Mouse (Mus musculus): ENCODE data around the gene Tceanc2. TPM values are rescaled to one million over a fixed set of nuclear protein-coding genes. Genes with fewer than 3 reads are reported as not detected.
A peak's percentile ranks its signal among the peaks of the same experiment; 100 is the strongest.

Gene Tceanc2
- polyA plus RNA-seq (2015; fragmentation: Nextera tagmentation; extraction: Ambion mirVana) = 16.4 and 30.4 TPM in 2 replicates

- Histone ChIP-seq H3K4me1 (peaks cover 10% of the 10 kb centered on the region; the same call in 1 of the 2 replicates), H3K27me3 (replicated peaks) (no peaks in the 10 kb centered on the region), H3K9ac (peak within 1 kb of the TSS; percentile 73), H3K4me2 (peak within 1 kb of the TSS; percentile 65), H3K4me3 (replicated peaks) (peak within 1 kb of the TSS; percentile 75), H3K36me3 (no peaks in the 10 kb centered on the region; the same call in 1 of the 2 replicates), H3K27ac (peak within 1 kb of the TSS; percentile 99), H3K9me3 (no peaks in the 10 kb centered on the region)
- 1% methylated on average over 47 of the region's 47 CpGs for WGBS
- no peak for ATAC-seq (ENCODE audit: insufficient read depth, low FRiP score, low read depth)
Measured at GRCm38 (mm10) chr4:107178830-107179490, at the start of gene Tceanc2. Tceanc2 (minus strand) TSS chr4:107179116.

GRCm38 (mm10) chr4:107226313-107226712 is 47.4 kb upstream of the Tceanc2 start:
- ATAC-seq (ENCODE audit: insufficient read depth, low FRiP score, low read depth) = no peak
- Histone ChIP-seq H3K9me3 (no peaks in the 10 kb centered on the region), H3K4me1 (peaks cover 4% of the 10 kb centered on the region; the same call in 1 of the 2 replicates), H3K4me3 (replicated peaks) (no peak overlapping the region), H3K4me2 (no peak overlapping the region), H3K36me3 (no peaks in the 10 kb centered on the region), H3K9ac (no peak overlapping the region), H3K27ac (no peak overlapping the region), H3K27me3 (replicated peaks) (no peaks in the 10 kb centered on the region)
- 79% methylated on average over 2 of the region's 2 CpGs for WGBS

GRCm38 (mm10) chr4:107223225-107224204 is 44.6 kb upstream of the Tceanc2 start:
- Histone ChIP-seq H3K36me3 (no peaks in the 10 kb centered on the region), H3K4me3 (replicated peaks) (no peak overlapping the region), H3K27me3 (replicated peaks) (no peaks in the 10 kb centered on the region), H3K4me2 (no peak overlapping the region), H3K9me3 (no peaks in the 10 kb centered on the region), H3K4me1 (peaks cover 4% of the 10 kb centered on the region; the same call in 1 of the 2 replicates), H3K27ac (no peak overlapping the region), H3K9ac (no peak overlapping the region)
- WGBS = 75% methylated on average over 9 of the region's 11 CpGs
- peak; percentile 80; the same call in 1 of the 2 replicates for ATAC-seq (ENCODE audit: insufficient read depth, low FRiP score, low read depth)

GRCm38 (mm10) chr4:107221524-107221923 is 42.6 kb upstream of the Tceanc2 start:
- 85% methylated on average over 5 of the region's 5 CpGs for WGBS
- no peaks in the 10 kb centered on the region for H3K9me3 ChIP-seq

GRCm38 (mm10) chr4:107217574-107217973 is 38.7 kb upstream of the Tceanc2 start:
- H3K4me3 ChIP-seq (replicated peaks) = no peak overlapping the region
- peak; percentile 89 for ATAC-seq (ENCODE audit: insufficient read depth, low FRiP score, low read depth)
- WGBS = 80% methylated on average over 9 of the region's 9 CpGs

More at GRCm38 (mm10) chr4:107221524-107221923, 42.6 kb upstream of the Tceanc2 start:
- ATAC-seq (ENCODE audit: insufficient read depth, low FRiP score, low read depth) = no peak
- Histone ChIP-seq H3K36me3 (no peaks in the 10 kb centered on the region), H3K4me2 (no peak overlapping the region), H3K4me3 (replicated peaks) (no peak overlapping the region), H3K27me3 (replicated peaks) (no peaks in the 10 kb centered on the region), H3K27ac (no peak overlapping the region), H3K9ac (no peak overlapping the region), H3K4me1 (peaks cover 4% of the 10 kb centered on the region; the same call in 1 of the 2 replicates)

GRCm38 (mm10) chr4:107213279-107214011 is 34.5 kb upstream of the Tceanc2 start:
- Histone ChIP-seq H3K4me2 (no peak overlapping the region), H3K4me3 (replicated peaks) (no peak overlapping the region), H3K4me1 (0 out of 2 replicates have a peak, but pooled peaks cover 3% of the 10 kb centered on the region), H3K9me3 (no peaks in the 10 kb centered on the region), H3K27ac (no peak overlapping the region), H3K27me3 (replicated peaks) (no peaks in the 10 kb centered on the region), H3K9ac (no peak overlapping the region), H3K36me3 (no peaks in the 10 kb centered on the region)
- WGBS = 59% methylated on average over 12 of the region's 12 CpGs
- ATAC-seq (ENCODE audit: insufficient read depth, low FRiP score, low read depth) = no peak

More at GRCm38 (mm10) chr4:107217574-107217973, 38.7 kb upstream of the Tceanc2 start:
- no peak overlapping the region for H3K4me2 ChIP-seq
- H3K27me3 ChIP-seq (replicated peaks) = no peaks in the 10 kb centered on the region
- 0 out of 2 replicates have a peak, but pooled peaks cover 3% of the 10 kb centered on the region for H3K4me1 ChIP-seq
- H3K9ac ChIP-seq = no peak overlapping the region
- H3K27ac ChIP-seq = no peak overlapping the region
- H3K9me3 ChIP-seq = no peaks in the 10 kb centered on the region
- no peaks in the 10 kb centered on the region for H3K36me3 ChIP-seq

GRCm38 (mm10) chr4:107211936-107212335 is 33.0 kb upstream of the Tceanc2 start:
- Histone ChIP-seq H3K4me3 (replicated peaks) (no peak overlapping the region), H3K9ac (no peak overlapping the region), H3K27me3 (replicated peaks) (no peaks in the 10 kb centered on the region), H3K9me3 (no peaks in the 10 kb centered on the region), H3K36me3 (no peaks in the 10 kb centered on the region), H3K4me1 (0 out of 2 replicates have a peak, but pooled peaks cover 3% of the 10 kb centered on the region), H3K27ac (no peak overlapping the region), H3K4me2 (no peak overlapping the region)
- WGBS = 77% methylated on average over 5 of the region's 5 CpGs
- no peak for ATAC-seq (ENCODE audit: insufficient read depth, low FRiP score, low read depth)

- Histone ChIP-seq H3K4me1 (0 out of 2 replicates have a peak, but pooled peaks cover 3% of the 10 kb centered on the region), H3K9me3 (no peaks in the 10 kb centered on the region), H3K27me3 (replicated peaks) (no peaks in the 10 kb centered on the region), H3K9ac (no peak overlapping the region), H3K4me2 (no peak overlapping the region), H3K36me3 (no peaks in the 10 kb centered on the region), H3K27ac (no peak overlapping the region), H3K4me3 (replicated peaks) (no peak overlapping the region)
- WGBS = 72% methylated on average over 4 of the region's 4 CpGs
- ATAC-seq (ENCODE audit: insufficient read depth, low FRiP score, low read depth) = no peak
Measured at GRCm38 (mm10) chr4:107211465-107211864, 32.5 kb upstream of the Tceanc2 start.

- ATAC-seq (ENCODE audit: insufficient read depth, low FRiP score, low read depth) = peak; percentile 76
- 55% methylated on average over 5 of the region's 5 CpGs for WGBS
- H3K27ac ChIP-seq = peak overlapping the region; percentile 61
- no peaks in the 10 kb centered on the region for H3K9me3 ChIP-seq
- 0 out of 2 replicates have a peak, but pooled peaks cover 3% of the 10 kb centered on the region for H3K4me1 ChIP-seq
- no peaks in the 10 kb centered on the region for H3K27me3 ChIP-seq (replicated peaks)
- H3K4me2 ChIP-seq = no peak overlapping the region
- no peaks in the 10 kb centered on the region for H3K36me3 ChIP-seq
- H3K9ac ChIP-seq = no peak overlapping the region
- H3K4me3 ChIP-seq (replicated peaks) = no peak overlapping the region
Measured at GRCm38 (mm10) chr4:107210483-107211097, 31.7 kb upstream of the Tceanc2 start.

GRCm38 (mm10) chr4:107208880-107209279 is 30.0 kb upstream of the Tceanc2 start, which contains the start of gene Ldlrad1:
Ldlrad1 (plus strand) TSS chr4:107209180.
- Histone ChIP-seq H3K4me3 (replicated peaks) (no peak within 1 kb of the TSS), H3K9ac (no peak within 1 kb of the TSS), H3K27me3 (replicated peaks) (no peaks in the 10 kb centered on the region), H3K4me2 (no peak within 1 kb of the TSS), H3K9me3 (no peaks in the 10 kb centered on the region), H3K27ac (peak within 1 kb of the TSS; percentile 26; the same call in 1 of the 2 replicates), H3K36me3 (peaks cover 10% of the 10 kb centered on the region), H3K4me1 (0 out of 2 replicates have a peak, but pooled peaks cover 3% of the 10 kb centered on the region)
- 80% methylated on average over 3 of the region's 3 CpGs for WGBS
- ATAC-seq (ENCODE audit: insufficient read depth, low FRiP score, low read depth) = no peak

GRCm38 (mm10) chr4:107207016-107207415 is 28.1 kb upstream of the Tceanc2 start:
- Histone ChIP-seq H3K27me3 (replicated peaks) (no peaks in the 10 kb centered on the region), H3K4me3 (replicated peaks) (no peak overlapping the region), H3K9ac (no peak overlapping the region), H3K27ac (no peak overlapping the region), H3K36me3 (peaks cover 22% of the 10 kb centered on the region), H3K9me3 (no peaks in the 10 kb centered on the region), H3K4me2 (no peak overlapping the region), H3K4me1 (no peaks in the 10 kb centered on the region)
- 90% methylated on average over 2 of the region's 2 CpGs for WGBS
- ATAC-seq (ENCODE audit: insufficient read depth, low FRiP score, low read depth) = no peak

All from stomach, embryonic 15.5 days (tissue).